Mouse (Mus musculus): ENCODE measurements around the gene Slc8a1. TPM values are rescaled to one million over a fixed set of nuclear protein-coding genes. Genes with fewer than 3 reads are reported as not detected.

Slc8a1 gene
- polyA plus RNA-seq, 1 experiment from 2014 or later, result 4.0 TPM

DNA sequence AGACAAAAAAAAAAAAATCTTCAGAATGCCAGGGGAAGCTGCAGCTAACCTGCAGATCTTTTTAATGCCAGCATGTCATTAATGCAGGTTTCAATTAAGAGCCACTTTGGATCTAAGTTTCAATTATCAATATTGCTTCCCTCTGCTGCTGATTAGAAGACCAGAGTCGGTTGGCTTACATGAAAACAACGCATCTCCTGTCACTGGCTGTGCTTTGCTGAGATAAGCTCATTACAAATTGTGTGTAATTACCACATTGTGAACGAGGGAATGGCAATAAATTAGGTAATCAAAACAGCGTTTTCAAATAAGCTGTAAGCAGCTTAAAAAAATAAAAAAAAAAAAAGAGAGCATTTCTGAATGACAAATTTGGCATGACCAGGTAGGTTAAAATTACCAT lies 258.4 kb downstream of the Slc8a1 start:
- DNase-seq (ENCODE audit: low spot score) (no peak), ATAC-seq (no peak)
- no peaks in the 10 kb centered on the region for H3K4me1 ChIP-seq (ENCODE audit: insufficient read depth, low read depth, low read length)
- no peak overlapping the region for H3K9ac ChIP-seq (replicated peaks; ENCODE audit: low read depth)
- H3K4me2 ChIP-seq (replicated peaks; ENCODE audit: low read depth, low read length), result no peak overlapping the region
- H3K27me3 ChIP-seq (replicated peaks; ENCODE audit: insufficient read depth, low read length), result no peaks in the 10 kb centered on the region
- H3K27ac ChIP-seq (ENCODE audit: low read length), result no peak overlapping the region
- no peak overlapping the region for H3K4me3 ChIP-seq (ENCODE audit: low read depth, low read length)
- TF ChIP-seq CTCF (IDR thresholded peaks at IDR 0.05), result no peak
- H3K36me3 ChIP-seq (ENCODE audit: insufficient read depth, low read length), result no peaks in the 10 kb centered on the region
- WGBS, result 61% methylated on average over 4 of the region's 4 CpGs
- no peaks in the 10 kb centered on the region for H3K9me3 ChIP-seq (ENCODE audit: low read length)

DNA sequence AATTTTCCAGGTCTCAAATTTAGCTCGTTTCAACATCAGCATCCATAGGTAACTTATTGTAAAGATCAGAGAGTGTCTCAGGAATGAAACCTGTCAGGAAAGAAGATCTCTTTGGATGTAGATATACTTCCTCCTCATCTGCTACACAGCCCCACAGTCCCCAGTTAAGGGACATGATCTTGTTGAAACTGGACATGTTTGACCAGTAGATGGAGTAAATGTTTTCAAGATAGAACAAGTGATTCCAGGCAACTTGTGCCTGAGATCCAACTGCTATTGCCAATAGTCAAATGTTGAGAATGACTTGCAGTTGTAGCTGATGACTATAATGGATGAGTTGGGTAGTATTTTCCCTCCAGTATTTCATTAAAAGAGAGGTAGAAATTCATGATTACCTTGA lies 260.8 kb downstream of the Slc8a1 start:
- Histone ChIP-seq H3K4me3 (ENCODE audit: low read depth, low read length) (no peak overlapping the region), H3K36me3 (ENCODE audit: insufficient read depth, low read length) (no peaks in the 10 kb centered on the region), H3K9ac (replicated peaks; ENCODE audit: low read depth) (no peak overlapping the region), H3K27ac (ENCODE audit: low read length) (no peak overlapping the region), H3K4me1 (ENCODE audit: insufficient read depth, low read depth, low read length) (no peaks in the 10 kb centered on the region), H3K9me3 (ENCODE audit: low read length) (no peaks in the 10 kb centered on the region), H3K4me2 (replicated peaks; ENCODE audit: low read depth, low read length) (no peak overlapping the region), H3K27me3 (replicated peaks; ENCODE audit: insufficient read depth, low read length) (no peaks in the 10 kb centered on the region)
- TF ChIP-seq EP300 (IDR thresholded peaks at IDR 0.05) (no peak), CTCF (IDR thresholded peaks at IDR 0.05) (peak; percentile 49)
- ATAC-seq, result no peak
- peak; percentile 31 for DNase-seq (ENCODE audit: low spot score)
- 65% methylated on average over 1 of the region's 1 CpGs for WGBS

DNA sequence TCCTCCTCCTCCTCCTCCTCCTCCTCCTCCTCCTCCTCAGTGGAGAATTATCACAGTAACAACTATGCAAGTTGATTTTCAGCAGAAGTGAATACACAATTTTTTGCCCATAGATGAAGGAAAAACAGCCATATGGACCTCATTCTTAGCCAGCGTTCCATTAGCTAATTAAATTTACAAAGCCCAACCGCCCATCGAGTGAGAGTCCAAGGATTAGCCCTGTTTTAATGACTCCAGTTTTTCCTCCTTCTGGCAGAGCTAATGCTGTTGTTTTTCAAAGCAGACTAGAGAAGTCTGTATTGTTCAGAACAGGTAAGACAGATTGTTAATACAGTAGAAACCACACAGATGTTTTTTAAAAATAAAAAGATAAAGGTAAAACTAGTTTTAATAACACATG lies 264.8 kb downstream of the Slc8a1 start:
- no peaks in the 10 kb centered on the region for H3K36me3 ChIP-seq (ENCODE audit: insufficient read depth, low read length)
- DNase-seq (ENCODE audit: low spot score), result no peak
- no peak for ATAC-seq
- no peak overlapping the region for H3K4me3 ChIP-seq (ENCODE audit: low read depth, low read length)
- TF ChIP-seq EP300 (IDR thresholded peaks at IDR 0.05) (no peak), CTCF (IDR thresholded peaks at IDR 0.05) (no peak)
- H3K9me3 ChIP-seq (ENCODE audit: low read length), result no peaks in the 10 kb centered on the region
- H3K27me3 ChIP-seq (replicated peaks; ENCODE audit: insufficient read depth, low read length), result no peaks in the 10 kb centered on the region
- no peak overlapping the region for H3K27ac ChIP-seq (ENCODE audit: low read length)
- H3K9ac ChIP-seq (replicated peaks; ENCODE audit: low read depth), result no peak overlapping the region
- WGBS, result 81% methylated on average over 3 of the region's 3 CpGs
- H3K4me2 ChIP-seq (replicated peaks; ENCODE audit: low read depth, low read length), result no peak overlapping the region
- no peaks in the 10 kb centered on the region for H3K4me1 ChIP-seq (ENCODE audit: insufficient read depth, low read depth, low read length)

DNA sequence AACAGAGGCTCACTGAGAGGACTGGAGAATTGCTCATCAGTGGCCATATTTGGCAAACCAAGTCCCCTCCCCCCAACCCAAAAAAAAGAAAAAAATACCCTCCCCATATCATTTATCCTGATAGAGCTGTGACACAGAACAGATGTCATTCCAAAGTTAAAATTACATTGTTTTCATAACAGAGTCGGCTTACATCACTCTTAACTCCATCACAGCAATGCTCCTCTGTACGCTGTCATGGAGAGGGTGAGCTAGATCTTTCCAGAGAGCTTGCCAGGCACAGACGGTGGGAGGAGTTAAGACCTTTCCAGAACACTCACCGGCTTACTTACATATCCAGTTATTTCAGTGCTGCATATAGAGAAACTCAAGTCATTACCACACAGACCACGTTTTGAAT lies 269.2 kb downstream of the Slc8a1 start:
- Histone ChIP-seq H3K27me3 (replicated peaks; ENCODE audit: insufficient read depth, low read length) (no peaks in the 10 kb centered on the region), H3K9me3 (ENCODE audit: low read length) (no peaks in the 10 kb centered on the region), H3K36me3 (ENCODE audit: insufficient read depth, low read length) (no peaks in the 10 kb centered on the region), H3K4me1 (ENCODE audit: insufficient read depth, low read depth, low read length) (no peaks in the 10 kb centered on the region), H3K4me2 (replicated peaks; ENCODE audit: low read depth, low read length) (no peak overlapping the region), H3K27ac (ENCODE audit: low read length) (0 out of 2 replicates have a peak overlapping the region, but pooled peaks have one; percentile 47), H3K9ac (replicated peaks; ENCODE audit: low read depth) (no peak overlapping the region), H3K4me3 (ENCODE audit: low read depth, low read length) (no peak overlapping the region)
- ATAC-seq (peak; percentile 94), DNase-seq (ENCODE audit: low spot score) (peak; percentile 87)
- peak; percentile 42; the same call in 1 of the 2 replicates for TF ChIP-seq EP300 (IDR thresholded peaks at IDR 0.05)
- TF ChIP-seq CTCF (IDR thresholded peaks at IDR 0.05), result no peak
- WGBS, result 51% methylated on average over 5 of the region's 5 CpGs

DNA sequence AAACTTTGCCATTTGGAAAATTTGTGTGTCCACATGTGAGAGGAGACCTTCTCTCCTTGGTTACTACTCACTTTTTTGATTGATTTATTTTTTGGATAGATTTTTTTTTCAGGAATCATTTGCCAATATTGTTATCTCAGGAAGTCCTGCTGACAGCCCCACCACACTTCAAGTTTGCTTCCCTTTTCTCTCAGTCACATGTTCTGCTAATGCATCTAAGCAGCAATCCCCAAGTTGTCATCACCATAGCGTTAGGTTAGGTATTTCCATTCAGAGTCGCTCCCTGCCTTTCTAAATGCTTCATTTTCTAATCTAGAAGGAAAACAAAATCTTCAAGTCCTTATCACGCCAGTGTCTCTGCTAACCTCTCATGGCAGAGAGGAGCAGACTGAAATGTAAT lies 278.8 kb downstream of the Slc8a1 start:
- Histone ChIP-seq H3K4me3 (ENCODE audit: low read depth, low read length) (no peak overlapping the region), H3K9me3 (ENCODE audit: low read length) (no peaks in the 10 kb centered on the region), H3K27ac (ENCODE audit: low read length) (no peak overlapping the region), H3K4me2 (replicated peaks; ENCODE audit: low read depth, low read length) (no peak overlapping the region), H3K9ac (replicated peaks; ENCODE audit: low read depth) (no peak overlapping the region), H3K4me1 (ENCODE audit: insufficient read depth, low read depth, low read length) (no peaks in the 10 kb centered on the region), H3K27me3 (replicated peaks; ENCODE audit: insufficient read depth, low read length) (no peaks in the 10 kb centered on the region), H3K36me3 (ENCODE audit: insufficient read depth, low read length) (no peaks in the 10 kb centered on the region)
- no peak for DNase-seq (ENCODE audit: low spot score)
- WGBS, result 72% methylated on average over 3 of the region's 3 CpGs
- ATAC-seq, result no peak
- TF ChIP-seq EP300 (IDR thresholded peaks at IDR 0.05), result no peak
- TF ChIP-seq CTCF (IDR thresholded peaks at IDR 0.05), result no peak

DNA sequence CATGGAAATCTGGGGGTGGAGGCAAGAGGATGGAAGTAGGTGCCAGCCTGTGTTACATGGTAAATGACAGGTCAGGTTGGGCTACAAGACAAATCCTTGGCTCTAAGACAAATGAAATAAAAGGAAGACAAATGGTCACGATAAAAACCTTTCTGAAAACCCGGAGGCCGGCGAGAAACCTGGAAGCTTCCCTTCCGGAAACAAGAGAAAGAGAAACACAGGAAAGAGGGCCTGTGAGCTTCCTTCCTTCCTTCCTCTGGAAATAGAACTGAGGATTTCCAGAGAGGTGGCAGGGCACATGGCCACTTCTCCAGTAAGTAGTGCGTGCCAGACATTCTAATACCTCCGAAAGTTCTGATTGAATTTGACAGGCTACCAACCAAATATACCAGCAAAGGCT lies 282.2 kb downstream of the Slc8a1 start:
- no peaks in the 10 kb centered on the region for H3K27me3 ChIP-seq (replicated peaks; ENCODE audit: insufficient read depth, low read length)
- no peak overlapping the region for H3K9ac ChIP-seq (replicated peaks; ENCODE audit: low read depth)
- H3K27ac ChIP-seq (ENCODE audit: low read length), result no peak overlapping the region
- ATAC-seq (no peak), DNase-seq (ENCODE audit: low spot score) (no peak)
- H3K4me2 ChIP-seq (replicated peaks; ENCODE audit: low read depth, low read length), result no peak overlapping the region
- no peak overlapping the region for H3K4me3 ChIP-seq (ENCODE audit: low read depth, low read length)
- 69% methylated on average over 7 of the region's 7 CpGs for WGBS
- no peak for TF ChIP-seq EP300 (IDR thresholded peaks at IDR 0.05)
- no peak for TF ChIP-seq CTCF (IDR thresholded peaks at IDR 0.05)
- no peaks in the 10 kb centered on the region for H3K36me3 ChIP-seq (ENCODE audit: insufficient read depth, low read length)
- no peaks in the 10 kb centered on the region for H3K4me1 ChIP-seq (ENCODE audit: insufficient read depth, low read depth, low read length)
- H3K9me3 ChIP-seq (ENCODE audit: low read length), result no peaks in the 10 kb centered on the region

DNA sequence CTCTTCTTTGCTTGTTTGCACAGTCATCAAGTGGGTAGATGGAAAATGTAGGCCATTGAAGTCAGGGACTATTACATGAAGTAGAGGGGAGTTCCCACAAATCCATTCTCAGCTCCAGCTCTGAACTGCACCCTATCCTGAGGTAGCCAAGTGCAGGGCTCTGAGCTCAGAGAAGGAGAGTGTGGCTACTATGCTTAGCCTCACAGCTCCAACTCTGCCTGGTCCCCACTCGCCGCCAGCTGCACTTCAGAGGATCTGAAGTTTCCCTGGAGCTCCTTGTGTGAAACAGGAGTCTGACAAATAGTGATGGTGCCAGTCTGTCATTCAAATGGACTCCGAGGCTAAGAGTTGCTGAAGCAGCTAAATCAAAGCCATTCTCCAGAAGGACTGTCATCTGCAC lies 282.9 kb downstream of the Slc8a1 start:
- H3K27ac ChIP-seq (ENCODE audit: low read length), result no peak overlapping the region
- H3K27me3 ChIP-seq (replicated peaks; ENCODE audit: insufficient read depth, low read length), result no peaks in the 10 kb centered on the region
- DNase-seq (ENCODE audit: low spot score) (no peak), ATAC-seq (no peak; the same call in 1 of the 2 replicates)
- no peaks in the 10 kb centered on the region for H3K36me3 ChIP-seq (ENCODE audit: insufficient read depth, low read length)
- H3K9me3 ChIP-seq (ENCODE audit: low read length), result no peaks in the 10 kb centered on the region
- no peaks in the 10 kb centered on the region for H3K4me1 ChIP-seq (ENCODE audit: insufficient read depth, low read depth, low read length)
- H3K9ac ChIP-seq (replicated peaks; ENCODE audit: low read depth), result no peak overlapping the region
- H3K4me3 ChIP-seq (ENCODE audit: low read depth, low read length), result no peak overlapping the region
- no peak for TF ChIP-seq CTCF (IDR thresholded peaks at IDR 0.05)
- H3K4me2 ChIP-seq (replicated peaks; ENCODE audit: low read depth, low read length), result no peak overlapping the region
- WGBS, result 55% methylated on average over 3 of the region's 3 CpGs

All from lung, postnatal 0 days (tissue).